ENCODE assay signal across 44 mouse cellular contexts in the genomic region with DNA sequence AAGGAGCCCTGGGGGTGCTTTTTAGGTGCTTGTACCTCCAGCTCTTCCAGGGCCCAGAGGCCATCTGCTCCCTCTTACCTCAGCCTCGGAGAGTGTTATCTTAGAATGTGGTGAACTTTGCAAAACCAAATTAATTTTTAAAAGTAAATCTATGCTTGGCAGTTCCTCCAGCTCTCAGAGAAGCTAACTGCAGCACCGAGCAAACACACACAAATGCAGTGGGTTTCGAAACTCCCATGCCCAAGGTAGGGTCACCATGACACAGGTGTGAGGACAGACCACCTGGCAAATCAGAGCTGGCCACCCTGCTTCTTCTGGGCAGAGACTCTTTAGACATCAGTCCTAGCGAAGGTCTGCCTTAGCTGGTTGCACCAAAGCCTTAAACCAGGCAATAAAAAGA. TPM values are rescaled to one million over a fixed set of nuclear protein-coding genes. Genes with fewer than 3 reads are reported as not detected.
"Had no signal": no experiment of that assay in that cellular context is flagged by ENCODE, and none has a peak within 500 bp of the region (broad histone marks: within the 10 kb centered on the region; RNA-seq: fewer than 3 reads in every experiment).

No protein-coding gene starts in this region.

- H3K4me3 ChIP-seq: left cerebral cortex, adult 2 months; limb, embryonic 10.5 days; limb, embryonic 12.5 days; limb, embryonic 13.5 days; limb, embryonic 15.5 days; liver, embryonic 12.5 days; liver, embryonic 13.5 days; liver, embryonic 15.5 days; lung, embryonic 15.5 days; megakaryocyte, embryonic 14.5 days; midbrain, embryonic 10.5 days; midbrain, embryonic 12.5 days; midbrain, embryonic 13.5 days; midbrain, embryonic 15.5 days; myocyte; neural tube, embryonic 12.5 days had no signal

- H3K9me3 ChIP-seq: limb, embryonic 10.5 days; limb, embryonic 15.5 days; liver, embryonic 12.5 days; liver, embryonic 13.5 days; liver, embryonic 15.5 days; lung, embryonic 15.5 days; midbrain, embryonic 15.5 days had no signal

- H3K27me3 ChIP-seq: neural tube, embryonic 12.5 days had no signal

- ATAC-seq: liver, embryonic 12.5 days; lung, postnatal 0 days; midbrain, embryonic 13.5 days; midbrain, embryonic 15.5 days; midbrain, embryonic 16.5 days had no signal

- H3K4me2 ChIP-seq: limb, embryonic 12.5 days; limb, embryonic 13.5 days; limb, embryonic 15.5 days; liver, embryonic 11.5 days; liver, embryonic 12.5 days; liver, embryonic 13.5 days; liver, embryonic 15.5 days; lung, embryonic 14.5 days; lung, embryonic 15.5 days; midbrain, embryonic 11.5 days; midbrain, embryonic 12.5 days; midbrain, embryonic 13.5 days; midbrain, embryonic 15.5 days; neural tube, embryonic 12.5 days had no signal

- H3K27ac ChIP-seq: left cerebral cortex, adult 2 months; limb, embryonic 10.5 days; limb, embryonic 12.5 days; limb, embryonic 13.5 days; limb, embryonic 15.5 days; liver, embryonic 12.5 days; liver, embryonic 13.5 days; liver, embryonic 14.5 days; liver, embryonic 15.5 days; lung, embryonic 15.5 days; macrophage; midbrain, embryonic 10.5 days; midbrain, embryonic 12.5 days; midbrain, embryonic 13.5 days; midbrain, embryonic 15.5 days; neural tube, embryonic 12.5 days had no signal

- H3K4me1 ChIP-seq: limb, embryonic 10.5 days; limb, embryonic 12.5 days; limb, embryonic 13.5 days; limb, embryonic 15.5 days; liver, embryonic 12.5 days; liver, embryonic 13.5 days; liver, embryonic 15.5 days; lung, embryonic 15.5 days; midbrain, embryonic 10.5 days; midbrain, embryonic 12.5 days; midbrain, embryonic 13.5 days; midbrain, embryonic 15.5 days; neural tube, embryonic 12.5 days had no signal

- H3K9ac ChIP-seq: limb, embryonic 12.5 days; limb, embryonic 13.5 days; limb, embryonic 15.5 days; liver, embryonic 12.5 days; liver, embryonic 13.5 days; liver, embryonic 14.5 days; liver, embryonic 15.5 days; lung, embryonic 14.5 days; lung, embryonic 15.5 days; midbrain, embryonic 12.5 days; midbrain, embryonic 13.5 days; midbrain, embryonic 15.5 days; neural tube, embryonic 12.5 days had no signal

- DNase-seq: left cerebral cortex, postnatal 4 days; liver; liver, embryonic 13.5 days; lung, adult 18-20 months; lung, adult 2 months; lung, embryonic 14.5 days; lung, postnatal 10 days; lung, postnatal 14 days; lung, postnatal 36 days; lung, postnatal 4 days; midbrain, embryonic 14.5 days had no signal

- H3K36me3 ChIP-seq: limb, embryonic 10.5 days; limb, embryonic 12.5 days; limb, embryonic 13.5 days; limb, embryonic 15.5 days; liver, embryonic 12.5 days; liver, embryonic 13.5 days; liver, embryonic 15.5 days; lung, embryonic 15.5 days; midbrain, embryonic 10.5 days; midbrain, embryonic 12.5 days; midbrain, embryonic 13.5 days; midbrain, embryonic 15.5 days; neural tube, embryonic 12.5 days had no signal

RNA-seq across cellular contexts. Expression of gene Marveld3, which starts 10.9 kb away (rescaled TPM):
- total RNA-seq: left cerebral cortex, postnatal 25 days; megakaryocyte progenitor cell, adult 5-6 weeks; megakaryocyte, adult 5-6 weeks; megakaryocyte-erythroid progenitor cell, adult 5-6 weeks; monocyte, adult 5-6 weeks had no signal
- polyA plus RNA-seq: liver, embryonic 13.5 days; macrophage had no signal

RNA-seq across cellular contexts. Expression of gene Tat, which starts 17.3 kb away (rescaled TPM):
- total RNA-seq: left cerebral cortex, adult 2 months; left cerebral cortex, adult 8-10 months; left cerebral cortex, postnatal 10 days; left cerebral cortex, postnatal 14 days; left cerebral cortex, postnatal 25 days; left cerebral cortex, postnatal 36 days; left cerebral cortex, postnatal 4 days; megakaryocyte progenitor cell, adult 5-6 weeks; megakaryocyte, adult 5-6 weeks; megakaryocyte-erythroid progenitor cell, adult 5-6 weeks; midbrain, postnatal 0 days; monocyte, adult 5-6 weeks had no signal
- polyA plus RNA-seq: limb, embryonic 10.5 days; limb, embryonic 11.5 days; limb, embryonic 12.5 days; limb, embryonic 13.5 days; limb, embryonic 15.5 days; lung, embryonic 14.5 days; lung, embryonic 15.5 days; macrophage; midbrain, embryonic 10.5 days; midbrain, embryonic 11.5 days; midbrain, embryonic 12.5 days; midbrain, embryonic 13.5 days; midbrain, embryonic 14.5 days; midbrain, embryonic 15.5 days; midbrain, embryonic 16.5 days; myocyte; neural tube, embryonic 11.5 days; neural tube, embryonic 12.5 days had no signal
